ENCODE assay signal across 8 mouse cellular contexts in the genomic region with DNA sequence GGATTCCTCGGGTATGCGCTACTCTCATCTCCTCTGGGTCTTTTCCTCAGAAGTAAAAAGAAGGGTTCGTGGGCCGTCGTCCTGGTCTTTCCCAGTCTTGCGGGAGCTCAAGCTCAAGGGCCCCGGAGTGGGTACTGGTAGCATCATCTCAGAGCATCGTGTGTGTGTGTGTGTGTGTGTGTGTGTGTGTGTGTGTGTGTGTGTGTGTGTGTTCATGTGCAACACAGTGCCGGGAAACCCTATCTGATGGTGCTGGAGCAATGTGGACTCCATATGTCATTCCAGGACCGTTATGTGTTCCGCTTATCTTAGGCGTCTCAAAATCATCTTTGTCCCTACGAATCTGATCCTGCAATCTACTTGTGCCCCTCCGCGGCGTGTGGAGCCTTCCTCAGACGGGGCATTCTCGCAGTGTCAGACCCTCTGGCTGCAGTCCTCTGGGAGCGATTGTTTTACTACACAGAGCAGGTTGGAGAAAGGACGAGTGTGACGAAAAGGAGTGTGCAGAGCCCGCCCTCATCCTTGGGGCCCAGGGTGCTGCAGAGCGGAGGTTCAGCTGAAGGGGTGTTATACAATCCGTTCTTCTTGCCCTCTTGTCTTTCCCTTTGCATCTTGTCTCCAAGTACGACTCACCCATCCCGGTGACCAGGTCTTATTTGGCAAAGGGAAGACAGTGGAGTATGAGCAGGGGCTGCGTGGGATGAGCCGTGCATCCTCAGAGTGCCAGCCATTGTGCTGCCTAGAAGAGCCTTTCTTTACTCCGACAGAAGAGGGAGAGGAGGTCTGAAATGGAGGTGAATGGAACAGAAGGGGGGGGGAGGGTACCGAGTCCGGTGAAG. TPM values are rescaled to one million over a fixed set of nuclear protein-coding genes. Genes with fewer than 3 reads are reported as not detected.
DNase-seq lines count a peak whose midpoint lies in the region; ATAC-seq and TF ChIP-seq lines count a peak whose summit lies in the region.

No protein-coding gene starts in this region.

- TF ChIP-seq CTCF in lung, adult 2 months (IDR thresholded peaks at IDR 0.05; ENCODE audit: insufficient read depth, low read length): no peak
- TF ChIP-seq CTCF in left cerebral cortex, adult 2 months (IDR thresholded peaks at IDR 0.05): no peak

- TF ChIP-seq POLR2A in lung, adult 2 months (IDR thresholded peaks at IDR 0.05; ENCODE audit: borderline replicate concordance, extremely low read depth, low read depth, low read length): no peak

- ATAC-seq in inflammation-experienced regulatory T-cells, adult 6 months: no peak

- 5% methylated on average over 31 of the region's 31 CpGs for WGBS in lung, adult 2 months

- no peak for DNase-seq in lung, adult 2 months
- no peak for DNase-seq in lung, adult 18-20 months
- DNase-seq in cerebellum, postnatal 36 days: peak; percentile 59 to 70
- DNase-seq in frontal cortex, postnatal 36 days (ENCODE audit: low spot score in 2 of 2): peak; percentile 74 to 75
- peak; percentile 51 to 53 for DNase-seq in left cerebral cortex, adult 2 months (ENCODE audit: extremely low spot score in 1 of 2, low spot score in 2 of 2)
- DNase-seq in neural tube, embryonic 10.5 days (ENCODE audit: extremely low spot score, low spot score): peak; percentile 64
- DNase-seq in gastrocnemius, postnatal 14 days: no peak

- intact Hi-C loops in left cerebral cortex, adult 2 months (cut with DNase I): loop anchor here (2.0 kb wide), 1 partner anchor 36 kb away; the partner anchor contains the start of gene Ei24
- intact Hi-C loops in gastrocnemius, postnatal 14 days (cut with DNase I; ENCODE audit: low total_unique reads): no loop called here

- peak overlapping the region; percentile 78 for H3K27ac ChIP-seq in left cerebral cortex, adult 2 months

- H3K4me3 ChIP-seq in lung, adult 2 months (replicated peaks; ENCODE audit: extremely low read depth, low read depth, low read length): peak overlapping the region; percentile 16
- H3K4me3 ChIP-seq in left cerebral cortex, adult 2 months: peak overlapping the region; percentile 71

- no peaks in the 10 kb centered on the region for H3K4me1 ChIP-seq in lung, adult 2 months (ENCODE audit: control insufficient read depth, insufficient read depth, low read length)

RNA-seq across cellular contexts. Expression of gene Fez1, which starts 11.6 kb away (rescaled TPM):
- polyA plus RNA-seq in lung, adult 2 months (2012; rRNA removed): 0.96 and 1.3 TPM in 2 replicates
- 100 to 1,000 TPM; 241 to 261 TPM for total RNA-seq in left cerebral cortex, adult 2 months (2021)
- polyA plus RNA-seq in inflammation-experienced regulatory T-cells, adult 6 months (2017; shearing (Covaris generic)): not detected
- total RNA-seq in gastrocnemius, postnatal 14 days (2021): 1 to 10 TPM; 2.3 to 3.7 TPM

RNA-seq across cellular contexts. Expression of gene Ei24, which starts 36.1 kb away (rescaled TPM):
- polyA plus RNA-seq in lung, adult 2 months (2012; rRNA removed): 56.4 and 88.9 TPM in 2 replicates
- total RNA-seq in left cerebral cortex, adult 2 months (2021): 100 to 1,000 TPM; 109 to 111 TPM
- 10 to 100 TPM; 13.2 to 20.3 (median 16.4) TPM for polyA plus RNA-seq in inflammation-experienced regulatory T-cells, adult 6 months (2017; shearing (Covaris generic))
- total RNA-seq in gastrocnemius, postnatal 14 days (2021): 10 to 100 TPM; 51.7 to 56.9 TPM

Comparison
In these comparisons a context has a peak if more than half of its experiments do, and no peak if none do; other contexts are left out.
1. DNase-seq: peak in cerebellum, postnatal 36 days (2 of 2), frontal cortex, postnatal 36 days (2 of 2), left cerebral cortex, adult 2 months (2 of 2) and neural tube, embryonic 10.5 days (single experiment); none in lung, adult 2 months (single experiment), lung, adult 18-20 months (0 of 2) and gastrocnemius, postnatal 14 days (single experiment).
2. RNA of gene Fez1, which starts 11.6 kb away (total RNA-seq): 241 to 261 TPM in left cerebral cortex, adult 2 months; 2.3 to 3.7 TPM in gastrocnemius, postnatal 14 days; every median in the first group is over 10 times any median in the second.